Mouse (Mus musculus) liver, embryonic 15.5 days (tissue): ENCODE measurements around the gene Itgb1bp2. TPM values are rescaled to one million over a fixed set of nuclear protein-coding genes. Genes with fewer than 3 reads are reported as not detected.

Experiments used
- ATAC-seq: fragments of 200-750 bp; cut with Nextera tagmentation; 2 replicates; pipeline ENCODE4 v1.8.0; 2017; ENCODE audit warnings: moderate number of reproducible peaks, mild to moderate bottlenecking, moderate library complexity; ENCODE audit not compliant: insufficient read depth
- H3K27ac ChIP-seq: fragments of 300-500 bp; sonication (generic); replicated peaks from 2 replicates; pipeline ENCODE4 v1.5.1; 2015; ENCODE audit warnings: mild to moderate bottlenecking, inconsistent platforms
- H3K27me3 ChIP-seq: fragments of 300-500 bp; sonication (generic); 2 replicates; pipeline ENCODE4 v1.6.1; 2015; ENCODE audit warnings: mild to moderate bottlenecking, inconsistent platforms
- H3K36me3 ChIP-seq: fragments of 300-500 bp; sonication (generic); replicated peaks from 2 replicates; pipeline ENCODE4 v1.6.1; 2015; ENCODE audit warnings: moderate library complexity, mild to moderate bottlenecking, inconsistent platforms
- H3K4me1 ChIP-seq: fragments of 300-500 bp; sonication (generic); replicated peaks from 2 replicates; pipeline ENCODE4 v1.6.1; 2015; ENCODE audit warnings: inconsistent platforms
- H3K4me2 ChIP-seq: fragments of 300-500 bp; sonication (generic); 2 replicates; pipeline ENCODE4 v1.6.1; 2015; ENCODE audit warnings: moderate library complexity, mild to moderate bottlenecking, inconsistent platforms
- H3K4me3 ChIP-seq: fragments of 300-500 bp; sonication (generic); replicated peaks from 2 replicates; pipeline ENCODE4 v1.5.1; 2015; ENCODE audit warnings: mild to moderate bottlenecking, inconsistent platforms
- H3K9ac ChIP-seq: fragments of 300-500 bp; sonication (generic); 2 replicates; pipeline ENCODE4 v1.6.1; 2015; ENCODE audit warnings: moderate library complexity, mild to moderate bottlenecking, inconsistent platforms
- H3K9me3 ChIP-seq: fragments of 300-500 bp; sonication (generic); replicated peaks from 2 replicates; pipeline ENCODE4 v1.6.1; 2016; ENCODE audit warnings: inconsistent platforms
- WGBS: fragments of 180-500 bp; shearing (Covaris S2); methylation state at CpG from one replicate; pipeline ENCODE4 v1.1.7; 2015; ENCODE audit warnings: mixed read lengths; ENCODE audit not compliant: insufficient replicate concordance; 5-methylcytosine and 5-hydroxymethylcytosine counted together
- polyA plus RNA-seq: library from polyadenylated mRNA; unstranded; fragments of >200 nt; fragmentation: Nextera tagmentation; extraction: Ambion mirVana; gene quantifications from 2 replicates; pipeline ENCODE4 v1.2.1, GENCODE M21; 2015

The Itgb1bp2 gene
- polyA plus RNA-seq = 3.8 and 5.6 TPM in 2 replicates

- H3K4me2 ChIP-seq = no peak within 1 kb of the TSS
- no peak within 1 kb of the TSS for H3K27ac ChIP-seq
- peaks cover 67% of the 10 kb centered on the region for H3K36me3 ChIP-seq
- no peaks in the 10 kb centered on the region for H3K9me3 ChIP-seq
- H3K4me3 ChIP-seq = no peak within 1 kb of the TSS
- 71% methylated on average over 4 of the region's 4 CpGs for WGBS
- H3K9ac ChIP-seq = no peak within 1 kb of the TSS
- ATAC-seq = no peak
- no peaks in the 10 kb centered on the region for H3K27me3 ChIP-seq
- H3K4me1 ChIP-seq = no peaks in the 10 kb centered on the region
Observed at GRCm38 (mm10) chrX:101448886-101449475, at the start of gene Itgb1bp2. Itgb1bp2 (plus strand) TSS chrX:101449088.

DNA sequence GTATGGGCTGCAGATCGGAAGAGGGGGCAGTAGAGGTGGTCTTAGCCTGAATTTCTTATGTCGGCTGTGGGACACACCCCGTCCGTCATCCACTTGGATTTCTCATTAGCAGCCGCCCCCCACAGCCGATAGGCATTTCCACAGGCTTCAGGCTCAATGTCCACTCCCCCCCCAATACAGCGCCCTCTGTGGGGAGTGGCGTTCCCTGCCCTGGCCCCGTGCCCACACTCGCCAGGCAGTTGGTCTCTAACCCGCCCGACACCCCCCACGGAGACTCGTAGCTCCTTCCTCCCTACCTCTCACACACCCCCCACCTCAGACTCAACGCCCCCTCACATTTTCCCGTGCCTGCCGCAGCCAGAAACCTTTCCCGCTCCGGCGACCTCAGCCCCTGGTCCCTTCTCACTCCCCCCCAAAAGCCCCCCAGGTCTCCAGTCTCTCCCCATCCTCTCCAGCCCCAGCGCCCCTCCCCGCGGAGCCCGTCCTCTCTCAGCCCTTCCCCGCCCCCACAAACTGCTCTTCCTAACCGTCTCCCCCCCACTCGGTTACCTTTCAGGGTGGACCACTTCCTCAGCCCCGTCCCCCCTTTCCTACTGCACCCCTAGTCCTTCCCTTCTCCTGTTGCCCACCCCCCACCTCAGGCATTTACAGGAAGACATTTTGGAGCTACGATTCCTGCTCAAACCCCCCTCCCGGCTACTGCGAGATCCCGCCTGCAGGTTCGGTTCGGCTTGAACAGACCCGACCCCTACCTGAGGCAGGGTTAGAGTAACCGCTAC, 29.8 kb upstream of the Itgb1bp2 start:
- H3K27ac ChIP-seq = peak overlapping the region; percentile 9; the same call in 1 of the 2 replicates
- H3K9me3 ChIP-seq = no peaks in the 10 kb centered on the region
- H3K4me3 ChIP-seq = peak overlapping the region; percentile 65
- peak overlapping the region; percentile 49 for H3K9ac ChIP-seq
- no peaks in the 10 kb centered on the region for H3K27me3 ChIP-seq
- H3K4me2 ChIP-seq = peak overlapping the region; percentile 77
- no peaks in the 10 kb centered on the region for H3K36me3 ChIP-seq
- 19% methylated on average over 36 of the region's 36 CpGs for WGBS
- peaks cover 16% of the 10 kb centered on the region; the same call in 1 of the 2 replicates for H3K4me1 ChIP-seq
- 0 out of 2 replicates have a peak, but pooled peaks have one; percentile 8 for ATAC-seq

DNA sequence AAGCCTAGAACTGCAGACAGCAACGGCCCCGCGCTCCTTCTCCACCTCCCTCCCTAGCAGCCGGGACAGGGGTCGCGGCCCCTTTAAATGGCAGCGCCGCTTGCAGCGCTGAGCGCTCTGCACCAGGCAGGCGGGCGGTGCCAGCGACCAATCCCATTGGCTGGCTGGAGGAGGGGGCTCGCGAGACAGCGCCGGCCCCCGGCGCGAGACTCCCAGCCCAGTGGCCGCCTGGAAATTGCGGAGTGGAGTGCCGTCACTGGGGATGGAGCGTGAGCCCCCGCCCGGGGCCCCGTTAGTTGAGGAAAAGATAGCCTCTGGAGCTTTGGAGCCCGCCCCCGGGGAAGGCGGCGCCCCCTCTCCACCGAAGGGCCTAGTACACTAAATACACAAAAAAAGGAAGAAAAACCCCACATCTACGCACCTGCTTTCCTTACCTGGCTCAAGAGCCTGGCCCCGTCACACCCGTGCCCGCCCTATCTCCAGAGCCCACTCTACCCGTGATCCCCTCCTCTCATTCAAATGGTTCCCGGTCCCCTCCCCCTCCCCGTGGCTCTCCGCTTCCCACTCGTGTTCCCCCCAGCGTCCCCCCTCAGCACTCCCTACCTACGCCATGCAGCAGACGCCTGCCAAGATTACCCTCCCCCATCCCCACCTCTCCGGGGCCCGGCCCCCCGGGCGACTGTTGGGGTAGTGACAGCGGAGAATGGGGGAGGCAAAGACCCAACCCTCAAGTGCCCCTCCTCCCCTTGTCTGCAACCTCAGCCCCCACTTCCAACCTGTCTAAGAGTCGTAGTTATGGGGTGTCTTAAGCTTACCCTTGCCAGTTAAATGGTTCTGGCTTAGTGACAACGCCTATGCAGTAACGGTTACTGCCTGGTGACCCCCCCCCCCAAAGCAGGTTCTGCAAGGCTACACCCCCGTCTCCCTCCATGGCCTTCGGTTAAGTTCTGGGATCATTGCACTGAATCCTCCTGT, 28.9 kb upstream of the Itgb1bp2 start:
- Histone ChIP-seq H3K36me3 (no peaks in the 10 kb centered on the region), H3K4me3 (peak overlapping the region; percentile 65), H3K4me2 (peak overlapping the region; percentile 77), H3K9me3 (no peaks in the 10 kb centered on the region), H3K9ac (peak overlapping the region; percentile 54), H3K27ac (0 out of 2 replicates have a peak overlapping the region, but pooled peaks have one; percentile 9), H3K4me1 (peaks cover 16% of the 10 kb centered on the region; the same call in 1 of the 2 replicates), H3K27me3 (no peaks in the 10 kb centered on the region)
- ATAC-seq = peak; percentile 91
- 13% methylated on average over 52 of the region's 54 CpGs for WGBS

DNA sequence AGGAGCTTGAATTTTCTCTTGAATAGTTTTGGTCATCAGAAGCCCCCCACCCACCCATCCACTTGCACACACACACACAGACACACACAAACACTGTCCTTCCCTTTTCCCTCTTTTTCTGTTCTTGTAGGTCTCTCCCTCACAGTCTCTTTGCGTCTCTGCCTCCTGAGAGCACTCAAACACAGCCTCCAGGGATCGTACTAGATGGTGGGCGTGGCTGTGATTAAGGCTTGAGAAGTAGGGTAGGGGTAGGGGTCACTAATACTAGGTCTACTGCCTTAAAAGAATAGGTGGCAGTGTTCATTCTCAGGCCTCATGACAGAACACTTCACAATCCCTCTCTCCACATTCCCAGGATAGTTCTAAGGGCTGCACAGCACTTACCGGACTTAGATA, 28.2 kb upstream of the Itgb1bp2 start, which contains the start of gene Zmym3:
Gene Zmym3, minus strand, starts transcription at position 150 of the 396 bp plus-strand sequence.
- Histone ChIP-seq H3K4me2 (peak within 1 kb of the TSS; percentile 77), H3K9ac (peak within 1 kb of the TSS; percentile 54; the same call in 1 of the 2 replicates), H3K4me3 (peak within 1 kb of the TSS; percentile 65), H3K27me3 (no peaks in the 10 kb centered on the region), H3K4me1 (peaks cover 16% of the 10 kb centered on the region; the same call in 1 of the 2 replicates), H3K36me3 (no peaks in the 10 kb centered on the region), H3K9me3 (no peaks in the 10 kb centered on the region), H3K27ac (no peak within 1 kb of the TSS)
- ATAC-seq = no peak
- WGBS = 36% methylated on average over 4 of the region's 4 CpGs

GRCm38 (mm10) chrX:101423462-101423861, 25.4 kb upstream of the Itgb1bp2 start:
- no peak overlapping the region for H3K9ac ChIP-seq
- ATAC-seq = no peak
- H3K4me2 ChIP-seq = no peak overlapping the region
- no peaks in the 10 kb centered on the region for H3K27me3 ChIP-seq
- no peak overlapping the region for H3K27ac ChIP-seq
- H3K4me1 ChIP-seq = peaks cover 21% of the 10 kb centered on the region
- 69% methylated on average over 2 of the region's 2 CpGs for WGBS
- H3K36me3 ChIP-seq = no peaks in the 10 kb centered on the region
- H3K4me3 ChIP-seq = no peak overlapping the region
- H3K9me3 ChIP-seq = no peaks in the 10 kb centered on the region

GRCm38 (mm10) chrX:101427774-101428173, 21.1 kb upstream of the Itgb1bp2 start:
- ATAC-seq = no peak
- Histone ChIP-seq H3K27me3 (no peaks in the 10 kb centered on the region), H3K9ac (no peak overlapping the region), H3K9me3 (no peaks in the 10 kb centered on the region), H3K4me2 (peak overlapping the region; percentile 76; the same call in 1 of the 2 replicates), H3K27ac (no peak overlapping the region), H3K4me1 (peaks cover 6% of the 10 kb centered on the region), H3K36me3 (peaks cover 13% of the 10 kb centered on the region), H3K4me3 (no peak overlapping the region)
- WGBS = 0% methylated on average over 1 of the region's 1 CpGs

- WGBS = 18% methylated on average over 7 of the region's 7 CpGs
- Histone ChIP-seq H3K9ac (peak overlapping the region; percentile 53), H3K36me3 (peaks cover 17% of the 10 kb centered on the region), H3K9me3 (no peaks in the 10 kb centered on the region), H3K4me2 (peak overlapping the region; percentile 76), H3K4me1 (peaks cover 6% of the 10 kb centered on the region), H3K4me3 (peak overlapping the region; percentile 70), H3K27ac (peak overlapping the region; percentile 89), H3K27me3 (no peaks in the 10 kb centered on the region)
- ATAC-seq = no peak
Observed at GRCm38 (mm10) chrX:101428785-101429141, 20.1 kb upstream of the Itgb1bp2 start.

GRCm38 (mm10) chrX:101429142-101429949, 19.5 kb upstream of the Itgb1bp2 start, which contains the start of gene Nono:
Nono (plus strand) TSS chrX:101429318.
- WGBS = 23% methylated on average over 51 of the region's 51 CpGs
- H3K4me3 ChIP-seq = peak within 1 kb of the TSS; percentile 70
- ATAC-seq = peak; percentile 93

GRCm38 (mm10) chrX:101429976-101430375, 18.9 kb upstream of the Itgb1bp2 start:
- Histone ChIP-seq H3K9me3 (no peaks in the 10 kb centered on the region), H3K27me3 (no peaks in the 10 kb centered on the region), H3K4me2 (peak overlapping the region; percentile 66), H3K4me1 (peaks cover 6% of the 10 kb centered on the region), H3K9ac (peak overlapping the region; percentile 70), H3K4me3 (peak overlapping the region; percentile 70), H3K27ac (peak overlapping the region; percentile 89), H3K36me3 (peaks cover 20% of the 10 kb centered on the region)
- 17% methylated on average over 14 of the region's 14 CpGs for WGBS
- peak; percentile 56 for ATAC-seq

More at GRCm38 (mm10) chrX:101429142-101429949, 19.5 kb upstream of the Itgb1bp2 start, which contains the start of gene Nono:
- H3K27ac ChIP-seq = peak within 1 kb of the TSS; percentile 89
- H3K4me1 ChIP-seq = peaks cover 6% of the 10 kb centered on the region
- peaks cover 19% of the 10 kb centered on the region for H3K36me3 ChIP-seq
- H3K9me3 ChIP-seq = no peaks in the 10 kb centered on the region
- no peaks in the 10 kb centered on the region for H3K27me3 ChIP-seq
- H3K4me2 ChIP-seq = peak within 1 kb of the TSS; percentile 76
- H3K9ac ChIP-seq = peak within 1 kb of the TSS; percentile 70

DNA sequence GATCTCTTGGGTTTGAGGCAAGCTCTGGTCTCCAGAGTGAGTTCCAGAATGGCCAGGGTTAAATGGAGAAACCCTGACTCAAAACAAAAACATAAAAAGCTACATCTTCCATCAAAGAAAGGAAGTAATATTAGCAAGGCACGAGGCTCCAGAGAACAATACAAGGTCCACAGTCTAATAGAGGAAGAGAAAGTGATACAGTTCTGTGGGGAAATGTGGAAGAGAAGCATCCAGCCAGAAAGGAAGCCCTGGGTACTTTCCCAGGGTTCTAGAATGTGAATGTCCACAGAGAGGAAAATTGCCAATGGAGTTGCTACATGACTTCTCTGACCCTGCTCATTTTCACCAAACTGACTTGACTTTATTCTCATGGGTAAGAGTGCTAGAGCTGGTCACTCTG, 2.3 kb downstream of the Itgb1bp2 start:
- WGBS = 28% methylated on average over 1 of the region's 1 CpGs
- H3K4me2 ChIP-seq = no peak overlapping the region
- ATAC-seq = no peak
- H3K9me3 ChIP-seq = no peaks in the 10 kb centered on the region
- H3K9ac ChIP-seq = no peak overlapping the region
- H3K36me3 ChIP-seq = peaks cover 45% of the 10 kb centered on the region
- H3K27ac ChIP-seq = no peak overlapping the region
- H3K4me3 ChIP-seq = no peak overlapping the region
- no peaks in the 10 kb centered on the region for H3K4me1 ChIP-seq
- no peaks in the 10 kb centered on the region for H3K27me3 ChIP-seq
